Mouse (Mus musculus) frontal cortex, adult (tissue): ENCODE measurements at regions not wholly inside any gene's neighbourhood (a gene's known extent, or its start where the extent isn't known, plus 50 kb on each side); places are given as distances from the start of the nearest gene placed in this dataset.

Source experiments
- ATAC-seq: cut with Nextera tagmentation; 2 replicates; pipeline ENCODE4 v1.9.2; 2017; ENCODE audit warnings: mild to moderate bottlenecking, moderate library complexity, mixed read lengths; ENCODE audit not compliant: low TSS enrichment

- ATAC-seq = no peak
Observed at GRCm38 (mm10) chr19:21077771-21078548, 124.0 kb upstream of the Tmc1 start.

DNA sequence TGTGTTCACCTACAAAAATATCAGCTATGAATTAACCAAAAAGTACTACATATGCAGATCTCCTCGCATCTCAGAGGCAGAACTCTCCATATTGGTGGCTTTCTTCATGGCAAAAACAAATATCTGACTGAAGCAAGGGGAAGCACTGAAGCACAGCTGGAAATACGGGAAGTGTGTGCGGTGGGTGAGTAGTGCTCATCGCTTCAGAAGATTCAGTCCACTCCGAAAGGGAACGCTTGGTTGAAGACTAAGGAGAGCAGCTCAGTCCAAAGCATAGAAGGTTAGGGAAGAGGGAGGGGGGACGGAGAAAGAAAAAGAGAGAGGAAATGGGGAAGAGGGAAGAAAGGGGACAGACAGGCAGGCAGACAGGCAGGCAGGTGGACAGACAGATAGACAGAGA is 114.4 kb upstream of the Tmc1 start:
- no peak for ATAC-seq

GRCm38 (mm10) chr19:21066432-21067113 is 112.6 kb upstream of the Tmc1 start:
- ATAC-seq = no peak

- peak; percentile 90 for ATAC-seq
Observed at GRCm38 (mm10) chr19:21064902-21065301, 110.9 kb upstream of the Tmc1 start.

GRCm38 (mm10) chr19:21053597-21054544 is 99.9 kb upstream of the Tmc1 start:
- no peak for ATAC-seq

DNA sequence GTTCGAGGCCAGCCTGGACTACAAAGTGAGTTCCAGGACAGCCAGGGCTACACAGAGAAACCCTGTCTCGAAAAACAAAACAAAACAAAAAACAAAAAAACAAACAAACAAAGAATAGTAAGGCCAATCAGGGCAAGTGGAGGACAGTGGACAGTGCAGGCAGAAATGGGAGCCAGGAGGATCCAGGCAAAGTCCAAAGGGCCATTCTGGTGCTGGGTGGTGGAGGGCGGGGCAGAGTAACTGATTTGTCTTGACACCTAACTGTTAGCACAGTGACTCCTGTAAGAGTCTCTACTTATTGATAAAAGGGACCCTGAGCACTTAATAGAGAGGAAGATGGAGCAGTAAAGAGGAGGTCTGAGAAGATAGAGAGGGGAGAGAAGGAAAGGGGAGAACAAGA is 98.8 kb upstream of the Tmc1 start:
- ATAC-seq = no peak

GRCm38 (mm10) chr19:21051872-21052271 is 97.9 kb upstream of the Tmc1 start:
- no peak for ATAC-seq

DNA sequence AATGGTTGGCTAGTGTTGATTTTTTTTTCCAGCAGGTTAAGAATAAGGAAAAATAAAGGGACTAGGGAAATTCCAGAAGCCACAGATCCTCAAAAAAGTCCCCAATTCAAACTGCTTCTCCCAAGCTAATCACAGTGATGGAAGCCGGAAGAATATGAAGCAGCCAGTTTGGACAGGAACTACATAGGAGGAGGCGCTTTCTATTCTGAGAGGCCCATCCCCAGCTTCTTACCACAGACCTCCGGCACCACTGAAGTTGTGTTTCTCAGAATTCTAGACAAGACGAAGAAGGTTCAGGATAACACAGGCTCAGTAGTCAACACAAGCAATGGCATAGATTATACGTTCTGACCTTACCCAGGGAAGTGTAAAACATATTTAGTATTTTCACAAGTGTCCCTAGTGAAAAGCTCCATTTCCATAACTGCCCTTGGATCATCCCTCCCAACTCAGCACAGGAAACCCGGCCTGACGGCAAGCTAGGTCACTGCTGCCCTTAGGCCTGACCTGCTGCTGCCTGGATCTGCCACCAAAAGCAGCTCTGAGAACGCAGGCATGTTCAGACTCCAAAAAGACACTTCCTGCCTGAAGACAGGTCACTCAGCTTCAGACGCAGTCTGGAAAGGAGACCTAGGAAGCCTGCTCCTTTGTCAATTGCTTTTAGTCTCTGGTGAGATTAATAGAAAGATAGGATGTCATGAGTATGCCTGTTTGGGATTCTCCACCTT is 97.2 kb upstream of the Tmc1 start:
- no peak for ATAC-seq

DNA sequence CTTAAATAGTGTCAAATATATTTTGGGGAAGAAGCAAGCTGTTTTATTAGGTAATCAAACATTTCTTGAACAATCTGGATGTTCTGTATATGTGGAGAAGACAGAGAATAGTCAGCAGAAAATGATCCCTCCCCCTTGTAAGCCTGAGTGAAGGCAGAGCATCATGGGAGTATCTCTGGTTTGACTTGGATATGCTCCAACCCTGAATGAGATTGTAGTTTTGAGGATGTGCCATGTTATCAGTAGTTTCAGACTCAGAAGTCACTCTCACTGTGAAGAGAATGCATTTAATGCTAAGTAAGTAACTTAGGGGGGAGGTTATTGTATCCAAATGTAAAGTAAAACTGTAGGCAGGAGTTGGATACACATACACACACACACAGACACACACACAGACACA is 95.3 kb upstream of the Tmc1 start:
- no peak for ATAC-seq

- no peak for ATAC-seq
Observed at GRCm38 (mm10) chr19:21045565-21045964, 91.6 kb upstream of the Tmc1 start.

- no peak for ATAC-seq
Observed at GRCm38 (mm10) chr19:21043958-21044357, 90.0 kb upstream of the Tmc1 start.

DNA sequence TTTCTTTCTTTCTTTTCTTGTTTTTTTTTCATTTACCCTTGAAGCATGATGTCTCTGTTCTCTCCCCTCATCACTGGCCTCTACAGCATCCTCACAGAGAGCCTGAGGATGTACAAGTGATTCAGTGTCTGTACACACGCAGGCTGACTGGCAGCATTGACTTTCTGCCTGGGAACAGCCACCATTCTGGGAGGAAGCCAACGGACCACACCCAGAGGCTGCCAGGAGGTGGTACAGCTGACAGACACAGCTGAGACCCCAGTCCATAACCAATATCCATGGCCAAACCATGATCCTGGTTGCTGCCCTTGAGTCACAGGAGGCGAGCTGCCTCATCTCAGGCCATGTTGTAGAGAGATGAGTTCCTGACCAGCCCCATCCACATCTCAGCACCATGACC is 88.5 kb upstream of the Tmc1 start:
- no peak for ATAC-seq

GRCm38 (mm10) chr19:21037448-21038077 is 83.6 kb upstream of the Tmc1 start:
- ATAC-seq = peak; percentile 60; the same call in 1 of the 2 replicates

- ATAC-seq = no peak
Observed at GRCm38 (mm10) chr19:21036507-21037425, 82.8 kb upstream of the Tmc1 start.

DNA sequence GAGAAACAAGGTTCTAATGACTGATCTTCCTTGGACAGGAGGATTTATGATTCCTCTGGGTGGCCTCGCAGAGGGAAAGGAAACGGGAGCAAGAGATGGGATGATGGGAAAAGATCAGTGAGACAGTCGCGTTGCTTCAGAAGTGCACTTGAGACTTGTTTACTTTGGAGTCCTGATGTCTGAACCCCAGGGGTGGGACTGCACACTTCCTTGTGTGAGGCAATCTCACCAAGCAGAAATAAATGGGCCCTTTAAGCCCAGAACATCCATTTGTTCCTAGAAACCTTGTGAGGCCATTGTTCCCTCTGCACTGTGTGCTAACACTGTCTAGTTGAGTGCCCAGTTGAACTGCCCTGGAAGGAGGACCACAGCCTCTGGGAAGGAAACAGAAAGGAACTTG is 81.5 kb upstream of the Tmc1 start:
- no peak for ATAC-seq

GRCm38 (mm10) chr19:21033991-21034390 is 80.0 kb upstream of the Tmc1 start:
- no peak for ATAC-seq

GRCm38 (mm10) chr19:21032558-21032957 is 78.6 kb upstream of the Tmc1 start:
- ATAC-seq = no peak

DNA sequence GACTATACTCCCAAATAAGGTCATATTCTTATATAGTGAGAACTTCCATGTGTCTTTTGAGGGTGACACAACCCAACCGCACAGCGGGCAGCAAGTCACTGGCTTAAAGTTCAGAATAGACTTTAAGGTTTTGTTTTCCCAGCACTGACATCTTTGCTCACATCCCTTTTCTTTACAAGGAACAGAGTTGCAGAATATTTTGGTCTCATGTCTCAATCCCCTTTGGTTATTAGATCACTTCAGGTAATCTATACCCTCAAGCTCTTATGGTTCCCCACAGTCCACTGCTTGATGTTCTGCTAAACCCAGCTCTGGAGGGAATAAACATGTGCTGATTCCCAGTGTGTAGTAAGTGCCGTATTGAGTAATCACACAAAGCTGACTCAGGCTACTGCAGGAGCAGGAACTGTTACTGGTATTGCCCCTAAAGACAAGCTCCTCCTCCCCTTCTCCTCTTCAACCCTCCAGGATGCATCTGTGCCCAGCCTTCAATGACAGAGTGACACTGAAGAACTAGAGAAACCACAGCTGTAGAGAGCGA is 77.8 kb upstream of the Tmc1 start:
- no peak for ATAC-seq

- no peak for ATAC-seq
Observed at GRCm38 (mm10) chr19:21030971-21031370, 77.0 kb upstream of the Tmc1 start.

DNA sequence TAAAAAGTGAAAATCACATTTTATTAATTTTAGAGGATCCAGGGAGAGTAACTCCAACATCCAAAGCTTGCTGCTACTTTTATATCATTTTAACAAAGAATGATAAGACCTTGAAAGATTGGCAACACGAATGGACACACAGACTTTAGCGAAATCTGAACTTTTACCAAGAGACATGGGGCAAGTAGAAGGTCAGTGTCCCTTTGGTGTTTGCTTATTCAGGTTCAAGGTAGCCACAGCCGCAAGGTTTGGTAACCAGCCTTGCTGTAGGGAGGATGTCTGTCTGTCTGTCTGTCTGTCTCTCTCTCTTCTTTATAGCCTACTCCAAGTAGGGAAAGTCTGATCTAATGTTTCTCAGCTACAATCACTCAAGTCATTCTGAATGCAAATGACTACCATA is 75.0 kb upstream of the Tmc1 start:
- ATAC-seq = no peak
